Mouse (Mus musculus): Measurements from ENCODE around the gene Csgalnact2.

Gene Csgalnact2

DNA sequence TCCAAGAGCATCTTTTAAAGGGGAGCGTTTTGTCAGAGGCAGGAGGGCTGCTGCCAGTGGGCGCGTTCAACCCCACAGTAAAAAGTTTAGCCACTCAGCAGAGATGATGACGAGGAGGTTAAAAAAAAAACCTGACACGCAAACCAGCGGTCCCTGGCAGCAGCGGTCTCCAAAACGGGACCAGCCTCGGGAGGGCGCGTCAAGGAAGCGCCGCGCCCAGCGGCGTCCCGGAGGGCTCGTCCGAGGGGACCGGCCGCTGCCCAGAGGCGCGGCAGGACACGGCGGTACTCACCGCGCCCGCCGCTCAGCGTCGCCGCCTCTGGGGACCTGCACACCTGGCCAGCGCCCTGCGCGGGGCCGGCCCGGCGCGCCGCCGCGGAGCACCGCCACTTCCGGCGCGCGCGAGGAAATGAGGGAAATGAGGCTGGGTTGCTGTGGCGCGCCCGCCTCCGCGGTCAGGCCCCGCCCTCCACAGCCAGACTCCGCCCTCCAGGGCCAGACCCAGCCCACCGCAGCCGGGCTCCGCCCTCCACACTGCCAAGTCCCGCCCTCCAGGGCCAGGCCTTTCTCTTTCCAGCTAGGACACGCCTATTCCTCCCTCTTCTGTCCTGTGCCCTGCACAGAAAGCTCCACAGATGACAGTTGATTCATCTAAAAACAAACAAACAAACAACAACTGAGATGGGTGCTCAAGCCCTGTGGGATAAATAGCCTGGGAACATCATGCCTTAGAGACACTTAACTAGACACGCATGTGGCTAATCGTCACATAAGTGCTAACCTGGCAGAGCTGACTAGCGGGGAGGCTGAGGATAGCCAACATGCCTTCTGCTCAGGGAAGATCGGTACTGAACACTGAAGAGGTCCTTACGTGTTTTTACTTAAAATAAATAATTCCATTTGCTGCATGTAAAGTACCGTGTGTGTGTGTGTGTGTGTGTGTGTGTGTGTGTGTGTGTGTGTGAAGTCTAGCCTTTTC, at the start of gene Csgalnact2:
Gene Csgalnact2, minus strand, starts transcription at position 410 of the 979 bp plus-strand sequence.
- DNase-seq (ENCODE audit: low spot score in 2 of 2): peak; percentile 89 to 90

DNA sequence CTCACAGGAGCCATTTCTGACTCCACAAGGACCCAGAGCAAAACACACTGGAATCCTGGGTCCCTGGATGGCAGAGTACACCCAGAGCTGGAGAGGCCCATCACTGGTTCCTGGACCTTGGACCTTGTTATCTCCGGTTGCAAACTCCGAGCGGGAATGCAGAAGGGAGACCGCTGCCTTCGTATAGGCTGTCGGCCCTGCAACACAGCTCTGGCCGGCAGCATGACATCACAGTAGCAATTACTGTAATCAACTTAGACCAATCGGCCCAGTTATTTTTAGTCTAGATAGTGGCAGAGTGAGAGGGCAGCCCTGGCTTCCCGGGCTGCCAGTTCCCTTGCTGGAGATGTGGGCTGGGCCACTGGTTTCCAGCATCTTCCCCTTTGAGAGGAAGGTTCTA, 49.7 kb upstream of the Csgalnact2 start:
- no peak for DNase-seq (ENCODE audit: low spot score in 2 of 2)

DNA sequence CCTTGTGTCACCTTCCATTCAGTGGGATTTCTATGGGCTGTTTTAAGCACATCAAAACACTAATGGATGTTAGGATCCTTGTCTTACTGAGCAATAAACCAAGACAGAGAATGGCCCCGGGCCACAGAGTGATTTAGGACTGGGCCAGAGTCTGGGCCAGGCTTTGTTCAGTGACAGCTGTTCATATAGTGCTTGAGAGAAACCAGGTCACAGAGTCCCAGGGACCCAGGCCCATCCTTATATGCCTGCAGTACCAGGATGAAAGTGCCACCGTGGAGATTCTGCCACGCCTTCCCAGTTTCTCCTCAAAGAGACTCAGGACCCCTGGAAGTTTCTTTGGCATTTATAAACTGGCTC, 48.3 kb upstream of the Csgalnact2 start:
- DNase-seq (ENCODE audit: low spot score in 2 of 2): no peak

DNA sequence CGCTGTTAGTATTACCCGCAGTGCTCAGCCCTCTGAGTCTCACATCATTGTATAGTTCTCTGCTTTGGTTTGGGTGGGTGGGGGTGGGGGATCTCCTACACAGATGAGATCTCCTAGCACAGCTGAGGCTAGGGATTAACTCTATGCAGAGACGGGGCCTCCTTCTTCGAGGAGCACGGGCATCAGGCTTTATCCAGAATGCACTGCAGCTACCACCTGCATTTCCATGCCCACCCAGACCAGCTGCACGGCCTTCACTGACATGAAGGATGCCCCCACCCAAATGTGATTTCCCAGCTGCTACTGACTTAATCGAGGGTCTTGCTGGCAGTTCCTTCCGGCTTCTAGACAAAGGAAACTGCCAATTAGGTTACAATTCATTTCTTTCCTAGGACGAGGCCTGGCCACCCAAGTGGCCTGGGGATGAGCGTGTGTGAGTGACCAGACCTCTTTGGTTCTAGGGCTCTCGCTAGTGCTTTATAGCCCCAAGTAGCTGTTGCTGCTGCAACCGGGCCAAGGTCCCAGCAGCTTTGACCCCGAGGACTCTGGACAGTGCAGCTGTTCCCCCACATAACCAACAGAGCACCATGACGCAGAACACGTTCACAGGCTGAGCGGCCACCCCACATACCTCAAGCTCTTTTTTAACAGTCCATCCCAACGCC, 47.8 kb upstream of the Csgalnact2 start:
- no peak for DNase-seq (ENCODE audit: low spot score in 2 of 2)

DNA sequence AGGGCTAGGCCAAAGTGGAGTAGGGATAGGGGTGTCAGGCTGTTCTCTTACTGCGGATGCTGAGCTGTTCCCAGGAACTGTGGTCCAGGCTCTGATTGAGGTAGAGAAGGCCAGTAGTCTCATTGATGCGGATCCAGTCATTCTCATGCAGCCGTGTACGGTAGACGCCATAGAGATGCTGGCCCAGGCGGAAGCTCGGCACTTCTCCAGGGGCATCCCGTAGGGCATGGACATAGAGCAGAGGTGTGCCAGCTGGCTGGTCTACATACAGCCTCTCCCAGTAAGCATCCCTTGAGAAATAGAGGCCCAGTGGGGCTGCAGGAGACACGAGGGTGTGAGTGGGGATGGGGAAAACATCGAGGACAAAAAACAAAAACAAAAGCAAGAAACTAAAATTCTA, 45.2 kb upstream of the Csgalnact2 start:
- DNase-seq (ENCODE audit: low spot score in 2 of 2): no peak

DNA sequence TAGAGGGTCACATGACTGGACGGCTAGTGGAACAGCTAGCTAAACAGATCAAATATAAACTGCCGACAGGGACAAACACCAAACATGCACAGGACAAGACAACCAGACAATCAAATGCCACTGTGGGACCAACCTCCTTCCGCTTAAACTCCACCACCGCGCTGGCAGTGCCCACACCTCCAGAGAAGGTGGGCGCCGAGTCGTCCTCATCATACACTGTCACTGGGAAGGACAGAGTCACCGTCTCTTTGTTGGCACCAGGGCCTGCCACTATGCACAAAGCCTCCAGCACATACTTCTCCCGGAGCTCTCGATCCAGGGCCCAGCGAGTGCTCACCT, 41.1 kb upstream of the Csgalnact2 start:
- no peak for DNase-seq (ENCODE audit: low spot score in 2 of 2)

DNA sequence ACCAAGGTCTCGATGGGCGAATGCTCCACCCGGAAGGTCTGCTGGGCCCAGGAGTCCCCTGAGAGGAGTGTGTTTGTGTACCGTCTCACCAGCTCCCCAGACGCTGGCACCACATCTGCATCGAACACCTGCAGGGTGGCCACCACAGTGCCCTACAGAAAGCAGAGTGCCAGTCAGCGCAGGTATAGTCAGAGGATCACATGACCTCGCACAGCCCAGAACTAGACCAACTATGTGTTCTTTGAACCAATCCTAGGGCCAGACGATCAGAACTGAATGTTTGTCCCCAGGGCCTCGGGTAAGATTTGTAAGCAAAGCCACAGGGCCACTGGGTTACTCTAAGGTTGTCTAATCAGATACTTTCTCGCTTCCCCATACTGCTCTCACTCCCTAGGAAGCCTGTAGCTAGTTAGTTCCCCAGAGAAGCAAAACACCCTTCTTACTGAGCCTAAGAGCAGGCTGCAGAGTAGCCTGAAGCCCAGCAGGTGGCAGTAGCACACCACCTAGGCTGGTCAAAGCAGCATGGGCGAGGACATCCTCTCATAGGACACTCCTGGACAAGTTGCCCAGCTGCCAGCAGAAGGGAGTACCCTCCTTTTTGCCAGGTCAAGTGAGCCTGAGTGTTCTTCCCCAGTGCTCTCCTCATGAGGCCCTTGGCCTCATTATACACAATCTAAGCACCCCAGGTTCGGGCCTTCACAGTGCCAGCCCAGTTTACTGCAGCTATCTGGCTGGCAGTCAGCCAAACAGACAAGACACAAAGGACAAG, 40.6 kb upstream of the Csgalnact2 start:
- peak; percentile 77 for DNase-seq (ENCODE audit: low spot score in 2 of 2)

DNA sequence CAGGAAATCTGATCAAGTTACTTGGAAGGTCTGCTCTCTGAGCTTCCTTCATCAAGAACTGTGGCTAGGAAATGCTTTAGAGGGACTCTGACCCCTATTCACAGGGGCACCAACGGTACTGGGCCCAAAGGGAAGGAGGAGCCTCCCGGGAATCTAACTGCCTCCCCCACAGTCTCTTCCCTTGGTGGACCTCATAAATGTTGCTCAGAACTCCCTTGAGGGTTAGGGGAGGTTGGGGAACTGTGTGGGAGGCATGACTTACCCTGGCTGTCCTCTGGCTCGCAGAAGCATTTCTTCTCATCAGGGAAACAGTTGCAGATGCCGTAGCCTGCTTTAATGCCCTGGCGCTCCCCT, 35.0 kb upstream of the Csgalnact2 start:
- DNase-seq (ENCODE audit: low spot score in 2 of 2): no peak

DNA sequence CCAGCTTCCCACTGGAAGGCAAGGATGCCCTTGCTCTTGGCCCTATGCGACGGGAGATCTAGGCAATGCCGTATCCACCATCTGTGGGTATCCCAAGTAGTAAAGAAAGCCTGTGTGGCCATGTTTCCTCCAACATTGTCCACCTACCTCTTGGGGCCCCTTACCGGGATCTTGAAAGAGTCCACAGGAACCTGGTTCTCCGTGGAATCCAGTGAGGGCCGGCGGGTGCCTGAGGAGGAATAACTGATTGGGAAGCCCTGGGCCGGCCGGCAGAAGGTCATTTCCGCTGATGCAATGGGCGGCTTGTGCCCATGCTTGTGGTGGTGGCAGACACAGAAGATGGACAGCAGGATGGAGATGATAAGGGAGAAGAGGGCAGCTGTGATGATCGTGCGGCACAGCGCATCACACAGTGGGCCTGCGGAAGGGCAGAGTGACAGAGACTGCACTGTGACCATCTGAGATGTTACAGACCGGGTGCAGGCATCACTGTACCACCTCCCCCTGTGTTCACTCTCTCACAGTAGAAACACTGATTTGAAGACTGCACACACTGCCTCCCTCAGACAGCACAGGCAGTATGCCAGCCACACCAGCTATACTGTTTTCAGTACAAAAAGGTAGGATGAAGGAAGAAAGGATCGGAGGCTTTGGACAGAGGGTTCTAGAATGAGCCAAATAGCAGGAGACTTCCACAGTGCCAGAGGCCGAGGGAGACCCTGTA, 34.5 kb upstream of the Csgalnact2 start:
- DNase-seq (ENCODE audit: low spot score in 2 of 2): peak; percentile 25 to 43

DNA sequence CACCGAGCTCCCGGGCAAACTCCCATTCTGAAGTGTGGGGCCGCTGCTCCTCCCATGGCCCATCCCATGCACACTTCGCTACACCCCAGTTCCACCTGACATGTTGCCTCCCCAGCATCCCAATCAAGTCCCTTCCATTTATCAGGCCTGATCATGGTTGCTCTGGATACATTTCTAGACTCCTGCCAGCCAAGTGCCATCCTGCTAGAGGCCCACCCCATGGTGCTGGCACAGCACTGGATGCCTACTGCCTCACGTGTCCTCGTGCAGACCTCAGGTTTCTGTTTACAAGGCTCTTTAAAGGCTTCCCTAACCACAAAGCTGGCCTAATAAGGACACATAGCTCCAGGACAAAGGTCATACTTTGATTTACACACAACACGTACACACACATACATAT, 32.4 kb upstream of the Csgalnact2 start:
- DNase-seq (ENCODE audit: low spot score in 2 of 2): no peak

DNA sequence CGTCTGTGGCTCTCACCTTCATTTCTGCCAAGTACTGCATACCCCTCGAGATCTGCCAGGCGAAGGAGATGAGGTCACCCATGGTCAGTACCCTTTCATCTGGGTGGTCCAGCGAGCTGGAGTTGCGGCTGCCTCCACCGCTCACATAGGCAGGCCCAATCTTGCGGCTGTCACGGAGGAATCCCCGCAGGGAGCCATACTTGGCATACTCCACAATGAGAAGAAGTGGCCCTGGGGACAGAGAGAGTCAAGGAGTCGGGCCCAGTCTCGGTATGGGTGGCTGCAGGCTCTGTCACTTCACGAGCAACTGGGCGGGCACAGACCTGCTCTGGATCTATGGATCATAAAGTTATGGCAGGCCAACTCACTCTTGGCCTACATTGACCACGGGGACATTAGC, 29.2 kb upstream of the Csgalnact2 start:
- no peak for DNase-seq (ENCODE audit: low spot score in 2 of 2)

DNA sequence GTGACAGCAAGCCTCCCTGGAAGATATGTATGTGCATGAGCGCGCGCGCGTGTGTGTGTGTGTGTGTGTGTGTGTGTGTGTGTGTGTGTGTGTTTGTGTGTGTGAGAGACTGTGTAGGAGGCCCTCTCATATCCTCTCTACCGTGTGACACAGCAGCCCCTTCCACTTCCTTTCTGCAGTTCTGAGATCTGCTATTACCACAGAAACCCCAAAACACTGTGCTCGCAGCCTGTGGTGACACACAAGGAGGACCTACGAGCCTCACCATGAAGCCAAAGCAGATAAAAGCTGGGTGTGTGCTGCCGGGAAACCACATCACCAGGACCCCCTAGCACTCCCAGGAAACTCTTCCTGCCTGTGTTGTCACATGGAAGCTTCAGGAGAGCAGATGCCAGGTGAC, 28.1 kb upstream of the Csgalnact2 start:
- no peak for DNase-seq (ENCODE audit: low spot score in 2 of 2)

DNA sequence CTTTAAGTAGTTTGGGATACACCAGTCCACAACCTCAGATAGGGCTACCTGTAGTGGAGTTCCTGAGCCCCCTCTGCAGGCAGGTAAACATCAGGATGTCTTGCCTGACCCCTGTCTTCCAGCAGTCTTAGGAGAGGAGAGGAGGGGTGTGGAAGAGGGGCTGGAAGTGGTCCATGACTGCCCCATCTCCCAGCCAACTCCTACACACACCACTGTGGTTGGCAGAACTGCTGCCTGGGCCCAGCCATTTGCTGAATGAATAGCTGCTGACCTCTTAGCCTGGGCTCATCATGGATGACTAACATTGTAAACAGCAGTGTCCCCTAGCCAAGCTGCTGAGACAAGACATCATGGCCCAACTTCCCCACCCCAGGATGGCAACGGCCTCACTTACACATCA, 26.6 kb upstream of the Csgalnact2 start:
- no peak for DNase-seq (ENCODE audit: low spot score in 2 of 2)

DNA sequence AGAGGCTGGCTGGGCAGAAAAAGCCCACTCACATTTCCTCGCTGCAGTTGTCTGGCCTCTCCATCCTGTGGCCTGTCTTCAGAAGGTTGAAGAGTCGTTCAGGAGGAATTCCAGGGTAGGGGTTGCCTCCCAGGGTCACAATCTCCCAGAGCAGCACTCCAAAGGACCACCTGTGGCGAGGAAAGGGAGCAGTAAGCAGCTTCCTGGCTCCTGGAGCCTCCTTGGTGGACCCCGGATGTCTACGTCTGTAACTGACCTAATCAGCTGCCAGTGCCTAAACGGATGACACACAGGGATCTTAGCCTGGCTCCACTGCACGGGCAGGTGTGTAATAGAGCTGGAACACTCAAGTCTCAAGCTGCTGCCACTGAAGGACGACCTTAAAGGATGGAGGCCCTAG, 25.8 kb upstream of the Csgalnact2 start:
- DNase-seq (ENCODE audit: low spot score in 2 of 2): no peak

DNA sequence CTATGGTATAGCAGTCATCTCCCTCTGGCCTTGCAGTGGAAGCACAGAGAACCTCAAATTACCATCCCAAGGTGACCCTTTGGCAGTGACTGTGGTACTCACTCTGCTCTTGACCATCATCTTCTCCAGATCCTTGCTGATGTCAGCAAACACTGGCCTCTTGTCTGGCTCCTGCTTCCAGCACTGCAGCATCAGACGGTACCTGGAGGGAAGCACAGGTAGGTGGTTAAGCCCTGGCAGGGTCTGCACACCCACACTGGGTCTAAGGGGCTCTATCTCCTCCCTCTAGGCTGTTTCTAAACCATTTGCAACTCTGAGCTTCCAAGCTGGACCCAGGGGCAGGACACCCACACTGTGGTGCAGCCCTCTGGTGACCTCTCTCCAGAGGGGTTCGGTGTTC, 24.1 kb upstream of the Csgalnact2 start:
- no peak for DNase-seq (ENCODE audit: low spot score in 2 of 2)

DNA sequence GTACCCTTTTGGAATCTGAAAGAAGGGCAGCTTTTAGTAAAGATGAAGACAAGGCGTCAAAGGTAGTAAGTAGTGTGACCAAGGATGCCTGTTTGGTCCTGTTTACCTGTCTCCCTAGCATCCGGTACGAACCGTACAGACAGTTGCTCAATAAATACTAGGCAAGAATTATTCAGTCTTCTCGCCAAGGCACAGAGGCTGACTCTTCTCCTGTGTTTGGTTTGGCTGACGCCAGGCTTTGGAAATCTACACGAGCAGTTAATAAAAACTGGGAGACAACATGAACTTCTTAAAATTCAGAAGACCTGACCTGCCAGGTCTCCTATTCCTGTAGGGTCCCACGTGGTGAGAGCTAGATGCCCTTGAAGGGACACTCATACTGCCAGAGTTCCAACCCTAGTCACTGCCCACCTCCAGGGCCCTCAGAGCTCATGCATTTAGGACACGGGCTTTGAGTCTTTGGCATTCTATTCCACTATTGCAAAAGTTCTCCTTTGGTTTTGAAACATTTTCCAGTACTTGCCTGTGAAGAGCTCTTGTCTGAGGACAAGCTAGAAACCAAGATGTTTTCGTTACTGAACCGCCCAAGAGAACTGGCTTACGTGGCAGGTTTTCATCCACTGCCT, 23.6 kb upstream of the Csgalnact2 start:
- DNase-seq (ENCODE audit: low spot score in 2 of 2): no peak

DNA sequence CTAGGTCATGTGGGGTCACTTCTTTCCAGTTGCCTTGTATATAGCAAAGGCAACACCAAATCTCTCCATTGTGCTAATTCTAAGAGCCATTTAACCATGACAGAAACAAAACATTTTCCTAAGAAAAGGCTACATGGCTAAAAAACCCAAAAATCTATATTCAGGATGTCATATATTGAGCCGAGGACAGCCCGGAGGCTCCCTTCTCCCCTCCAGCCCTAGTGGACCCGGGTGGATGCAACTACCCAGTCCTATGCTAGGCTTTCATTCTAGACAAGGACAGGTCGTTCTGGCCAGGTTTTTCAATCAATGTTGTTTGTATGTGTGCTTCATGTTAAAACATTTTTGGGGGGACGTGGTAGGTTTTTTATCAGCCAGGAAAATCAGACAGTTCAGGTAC, 14.2 kb upstream of the Csgalnact2 start:
- no peak for DNase-seq (ENCODE audit: low spot score in 2 of 2)

DNA sequence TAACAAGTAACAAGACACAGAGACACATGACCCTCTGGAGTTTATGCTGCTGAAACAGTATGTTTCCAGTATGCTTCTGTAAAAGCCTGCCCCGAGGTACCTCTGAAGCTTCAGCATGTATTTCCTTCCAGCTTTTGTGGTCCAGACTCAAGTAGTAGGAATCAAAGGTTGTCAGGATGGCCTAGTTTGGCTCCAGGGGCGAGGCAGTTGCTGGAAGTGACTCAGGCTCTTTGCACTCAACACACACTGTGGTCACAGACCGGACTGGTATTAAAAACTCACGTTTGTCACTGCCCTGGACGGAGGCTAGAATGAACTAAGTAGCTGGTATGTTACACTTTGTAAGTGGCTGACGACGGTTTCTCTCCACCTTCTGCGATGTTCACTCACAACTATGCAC, 12.0 kb upstream of the Csgalnact2 start:
- no peak for DNase-seq (ENCODE audit: low spot score in 2 of 2)

DNA sequence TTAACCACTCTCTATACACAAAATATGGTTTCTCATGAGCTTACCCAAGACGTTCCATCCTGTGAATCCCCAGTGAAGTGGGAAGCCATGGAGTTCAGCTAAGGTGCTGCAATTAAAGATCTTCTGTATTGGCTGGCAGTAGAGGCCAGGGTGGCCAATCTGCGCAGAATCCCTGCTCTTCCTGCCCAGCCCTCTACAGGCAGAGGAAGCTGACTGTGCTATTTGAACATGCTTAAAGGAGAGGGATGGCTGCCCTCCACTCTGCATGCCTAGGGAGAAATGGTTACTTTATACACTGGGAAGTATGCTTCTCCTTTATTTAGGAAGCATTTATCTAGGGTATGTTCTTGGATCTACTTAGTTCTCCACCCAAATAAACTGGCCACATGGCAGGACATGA, 11.6 kb upstream of the Csgalnact2 start:
- DNase-seq (ENCODE audit: low spot score in 2 of 2): no peak

DNA sequence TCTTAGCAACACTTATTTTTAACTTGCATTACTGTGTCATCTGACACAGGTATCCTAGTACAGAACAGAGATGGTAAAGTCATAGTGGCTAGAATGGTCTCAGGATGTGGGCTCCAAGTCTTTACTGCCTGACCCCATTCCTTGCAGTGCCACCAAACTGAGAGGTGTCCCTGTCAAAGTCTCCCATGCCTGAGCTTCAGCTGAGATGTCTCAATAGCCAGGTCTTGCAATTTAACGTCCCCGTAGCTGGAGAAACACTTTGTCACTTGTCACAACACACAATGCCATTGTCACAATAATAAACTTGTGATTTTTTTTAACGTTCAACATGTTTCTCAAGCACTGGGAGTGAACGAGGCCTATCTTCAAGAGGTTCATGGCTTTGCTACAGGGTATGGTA, 11.2 kb upstream of the Csgalnact2 start:
- no peak for DNase-seq (ENCODE audit: low spot score in 2 of 2)

DNA sequence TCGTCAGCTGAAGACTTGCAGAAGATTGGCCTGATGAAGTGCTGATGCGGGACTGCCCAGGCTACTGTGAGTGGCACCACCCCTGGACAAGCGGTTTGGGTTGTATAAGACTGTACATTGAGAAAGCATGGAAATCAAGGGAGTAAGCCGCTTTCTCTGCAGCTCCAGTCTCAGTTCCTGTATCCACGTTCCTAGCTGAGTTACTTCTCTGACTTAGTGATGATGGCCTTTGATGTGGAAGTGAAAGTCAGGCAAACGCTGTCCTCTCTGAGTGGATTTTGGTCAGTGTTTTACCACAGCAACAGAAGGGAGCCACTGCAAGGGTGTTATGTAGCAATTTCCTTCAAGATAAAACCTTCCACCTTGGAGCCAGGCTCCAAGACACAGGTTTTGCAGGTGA, 2.0 kb upstream of the Csgalnact2 start:
- DNase-seq (ENCODE audit: low spot score in 2 of 2): no peak

DNA sequence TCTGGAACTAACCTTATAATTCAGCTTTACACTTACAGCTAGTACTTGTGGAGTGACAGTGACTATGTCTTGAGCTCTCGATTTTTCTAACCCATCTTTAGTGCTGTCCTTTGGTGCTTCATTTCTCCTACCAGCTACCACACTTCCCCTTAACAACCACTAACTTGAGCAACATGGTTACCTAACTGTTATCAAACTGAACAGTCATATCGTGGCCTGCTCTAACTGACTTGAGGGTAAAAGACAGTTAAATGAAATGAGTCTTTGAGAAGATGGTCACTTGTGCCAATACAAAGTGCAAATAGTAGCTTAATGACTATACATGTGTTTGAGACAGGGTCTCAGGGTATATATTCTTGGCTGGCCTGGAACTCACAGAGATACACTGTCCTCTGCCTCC, 1.8 kb downstream of the Csgalnact2 start:
- DNase-seq (ENCODE audit: low spot score in 2 of 2): no peak
